Mouse (Mus musculus) erythroblast, embryonic 14.5 days (primary cell): Measurements from ENCODE around the gene Nmnat2.

Source experiments
- GATA1 ChIP-seq: IDR thresholded peaks from 2 replicates; pipeline ENCODE4 v1.6.1; 2012; ENCODE audit warnings: low read length, inconsistent platforms, mixed read lengths
- TAL1 ChIP-seq: IDR thresholded peaks from 3 replicates; pipeline ENCODE4 v1.6.1; 2012; ENCODE audit warnings: low read length, inconsistent platforms, mixed read lengths

DNA sequence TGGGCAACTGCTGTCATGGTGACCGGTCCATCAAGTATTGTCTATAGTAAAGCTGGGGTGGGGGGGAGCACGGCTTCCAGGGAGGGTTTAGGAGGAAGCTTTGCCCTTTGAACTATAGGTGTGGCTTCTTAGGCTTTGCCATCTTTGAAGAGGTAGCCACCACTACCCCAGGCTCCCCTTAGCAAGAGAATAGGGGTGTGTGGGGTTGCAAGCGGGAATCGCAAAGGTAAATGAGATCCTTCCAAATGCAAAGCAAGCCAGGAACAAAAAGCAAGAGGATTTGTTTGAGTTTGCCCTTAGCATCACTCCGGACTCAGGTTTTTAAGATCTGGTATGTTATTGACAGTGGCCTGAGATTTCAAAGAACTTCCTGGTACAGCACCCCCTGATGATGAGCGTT, 140.5 kb downstream of the Nmnat2 start:
- TF ChIP-seq GATA1 (no peak), TAL1 (no peak)
